Mouse (Mus musculus) ES-E14 (cell line): ENCODE data around the gene Npas3.

Experiments used
- CHD2 ChIP-seq: IDR thresholded peaks from 2 replicates; pipeline ENCODE4 v1.6.1; 2014; ENCODE audit warnings: mild to moderate bottlenecking, low read depth, low read length, inconsistent platforms
- HCFC1 ChIP-seq: IDR thresholded peaks from 2 replicates; pipeline ENCODE4 v1.6.1; 2012; ENCODE audit warnings: low read length, inconsistent platforms, borderline replicate concordance; ENCODE audit not compliant: insufficient read depth
- MAFK ChIP-seq: IDR thresholded peaks from 2 replicates; pipeline ENCODE4 v1.6.1; 2014; ENCODE audit warnings: mild to moderate bottlenecking, low read depth, low read length, inconsistent platforms; ENCODE audit not compliant: insufficient read depth

DNA sequence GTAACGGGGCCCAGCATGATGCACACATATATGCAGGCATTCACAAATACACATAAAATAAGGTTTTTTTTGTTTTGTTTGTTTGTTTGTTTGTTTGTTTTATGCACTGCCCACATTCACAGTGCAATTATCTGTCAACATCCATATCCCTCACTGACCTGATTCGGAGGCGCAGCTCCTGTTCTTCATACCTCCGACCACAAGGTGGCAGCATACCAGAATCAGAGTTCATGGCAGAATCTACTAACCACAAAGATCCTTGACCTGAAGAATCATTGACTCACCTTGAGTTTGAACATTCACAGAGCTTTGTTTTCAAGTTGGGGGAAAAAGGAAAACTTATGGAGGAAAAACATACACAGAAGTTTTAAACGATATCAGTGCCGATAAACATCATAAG, 743.9 kb downstream of the Npas3 start:
- no peak for TF ChIP-seq HCFC1
- TF ChIP-seq MAFK, result no peak
- TF ChIP-seq CHD2, result no peak
